Mouse (Mus musculus): ENCODE measurements around the gene Pigp.
A peak's percentile ranks its signal among the peaks of the same experiment; 100 is the strongest.
"Not testable (repeated sequence)": the region's sequence is repeated elsewhere in the genome, so short reads cannot be mapped to it uniquely, and the experiment has no call there.

Gene Pigp

DNA sequence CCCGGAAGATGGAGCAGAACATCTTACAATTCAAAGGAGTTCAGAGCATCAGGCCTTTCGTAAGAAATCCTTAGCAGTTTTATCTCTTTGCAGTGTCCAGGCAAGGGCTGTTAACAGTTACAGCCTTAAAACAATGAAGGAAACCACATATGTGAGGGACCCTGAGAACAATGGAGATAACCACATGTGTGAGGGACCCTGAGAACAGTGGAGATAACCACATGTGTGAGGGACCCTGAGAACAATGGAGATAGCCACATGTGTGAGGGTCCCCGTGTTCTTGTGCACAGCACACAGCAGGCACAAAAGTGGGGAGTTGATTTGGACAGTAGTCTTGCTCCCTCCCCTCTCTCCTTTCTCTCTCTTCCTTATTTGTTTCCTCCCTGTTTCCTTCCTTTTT is 13.6 kb downstream of the Pigp start:
- DNase-seq (ENCODE audit: low read depth) = no peak

DNA sequence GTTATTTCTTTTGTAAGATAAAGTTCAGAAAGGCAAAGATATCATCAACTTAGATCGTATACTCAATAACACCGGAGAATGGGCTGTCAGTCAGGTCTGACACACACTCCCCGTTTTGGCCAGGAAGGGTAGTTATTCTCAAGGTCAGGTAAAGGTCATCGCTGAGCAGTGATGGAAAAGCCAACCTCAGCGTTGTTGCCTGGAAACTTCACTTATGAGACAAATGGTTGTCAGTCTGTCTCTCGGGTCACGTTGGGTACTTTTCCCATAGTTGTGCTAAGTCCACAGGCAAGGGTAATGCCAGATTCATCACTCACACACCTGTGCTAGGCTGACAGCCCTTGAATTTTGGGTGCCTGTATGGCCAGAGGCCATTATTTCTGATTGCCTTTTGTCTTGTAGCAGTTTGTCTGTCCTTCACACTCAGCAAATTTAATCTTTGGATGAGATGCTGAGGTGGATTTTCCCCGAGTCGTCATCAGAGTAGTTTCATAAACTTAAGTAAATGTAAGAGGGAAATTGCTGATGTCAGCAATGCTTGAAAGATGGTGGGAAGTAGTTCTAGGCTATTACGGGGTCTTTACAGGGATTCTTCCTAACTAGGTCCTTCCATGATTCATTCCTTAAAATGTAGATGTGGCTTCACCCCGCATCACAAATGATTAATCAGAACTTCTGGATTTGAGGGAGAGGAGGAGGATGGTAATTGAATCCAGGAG is 14.7 kb downstream of the Pigp start:
- DNase-seq (ENCODE audit: low read depth) = no peak

DNA sequence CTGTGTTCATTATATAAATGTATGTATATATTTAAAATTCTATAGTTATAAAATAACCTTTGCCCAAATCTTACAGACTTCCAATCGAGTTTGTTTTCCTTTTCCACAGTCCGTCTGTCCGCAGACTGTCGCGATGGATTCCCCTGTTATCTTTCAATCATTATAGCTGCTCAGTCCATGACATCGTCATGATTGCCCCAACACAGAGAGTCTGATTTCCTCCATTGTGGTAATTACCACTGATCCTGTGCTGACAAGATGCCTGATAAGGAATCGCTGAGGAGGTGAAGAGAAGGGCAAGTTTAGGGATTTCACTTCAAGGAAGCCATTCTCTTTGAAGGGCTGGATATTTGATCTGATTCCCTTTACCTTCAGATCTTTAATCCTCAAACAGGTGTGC is 15.6 kb downstream of the Pigp start:
- peak; percentile 79 for DNase-seq (ENCODE audit: low read depth)

DNA sequence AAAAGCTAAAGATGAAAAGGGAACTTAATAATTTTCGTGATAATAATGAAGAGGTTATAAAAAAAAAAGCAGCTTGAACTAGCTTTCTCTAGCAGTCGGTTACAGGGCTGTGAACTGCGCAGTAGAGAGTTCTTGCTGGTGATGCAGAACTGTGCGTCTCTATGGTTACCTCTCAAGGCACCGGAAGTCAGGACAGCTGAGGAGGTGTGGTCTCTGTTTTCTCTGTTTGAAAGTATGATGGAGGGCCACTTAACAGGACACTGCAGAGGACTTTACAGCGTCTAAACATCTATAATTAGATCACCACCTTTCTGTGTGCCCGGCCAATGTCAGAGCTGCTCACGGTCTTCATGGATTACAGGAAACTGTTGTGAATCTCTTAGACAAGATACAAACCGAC is 17.2 kb downstream of the Pigp start:
- DNase-seq (ENCODE audit: low read depth) = no peak

DNA sequence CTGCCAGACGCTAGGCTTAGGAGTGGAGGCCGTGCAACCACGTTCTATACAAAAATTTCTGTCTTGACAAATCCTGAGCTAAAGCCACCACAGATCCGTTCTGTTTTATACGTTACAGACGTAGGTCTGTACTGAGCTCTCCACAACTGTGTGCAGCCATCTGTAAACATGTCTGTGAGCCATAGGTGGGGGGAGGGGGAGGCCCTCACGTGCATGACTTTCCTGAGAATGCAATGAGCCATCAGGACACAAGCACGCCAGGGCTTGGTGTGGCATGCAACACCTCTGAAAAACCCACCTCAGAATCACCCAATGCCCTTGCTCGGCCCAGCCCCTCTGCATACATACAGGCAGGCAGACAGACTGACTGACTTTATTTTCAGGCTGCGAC is 21.4 kb downstream of the Pigp start:
- no peak for DNase-seq (ENCODE audit: low read depth)

DNA sequence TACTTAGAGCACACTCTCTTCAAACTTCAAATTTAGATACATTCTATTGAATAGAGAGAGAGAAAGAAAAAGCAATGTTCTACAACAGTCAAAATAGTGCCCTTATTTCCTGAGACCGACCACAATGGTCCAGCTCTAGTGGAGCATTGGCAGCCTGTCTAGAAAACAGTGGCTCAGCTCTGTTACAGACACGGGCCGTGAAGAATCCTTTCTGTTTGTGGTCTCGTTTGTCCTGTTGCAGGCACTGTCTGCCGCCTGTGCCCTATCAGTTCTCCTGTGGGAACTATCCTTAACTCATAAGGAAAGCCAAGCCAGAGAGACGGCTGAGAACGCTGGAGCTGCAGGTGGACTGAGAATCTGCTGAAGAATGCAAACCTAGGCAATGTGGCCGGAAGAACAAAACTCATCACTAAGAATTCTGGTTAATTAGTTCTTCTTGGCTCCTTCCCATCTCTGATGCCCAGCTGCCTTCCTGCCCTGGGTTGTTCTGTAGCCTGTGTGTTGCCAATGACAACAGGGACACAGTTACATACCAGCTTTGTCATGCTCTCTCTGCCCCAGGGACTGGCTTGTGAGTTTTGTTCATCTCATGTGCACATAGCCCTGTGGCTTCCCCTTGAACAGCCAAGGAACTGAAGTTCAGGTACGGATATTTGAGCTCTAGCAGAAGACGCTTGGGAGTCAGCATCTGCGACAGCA is 21.9 kb downstream of the Pigp start:
- peak; percentile 32 for DNase-seq (ENCODE audit: low read depth)

DNA sequence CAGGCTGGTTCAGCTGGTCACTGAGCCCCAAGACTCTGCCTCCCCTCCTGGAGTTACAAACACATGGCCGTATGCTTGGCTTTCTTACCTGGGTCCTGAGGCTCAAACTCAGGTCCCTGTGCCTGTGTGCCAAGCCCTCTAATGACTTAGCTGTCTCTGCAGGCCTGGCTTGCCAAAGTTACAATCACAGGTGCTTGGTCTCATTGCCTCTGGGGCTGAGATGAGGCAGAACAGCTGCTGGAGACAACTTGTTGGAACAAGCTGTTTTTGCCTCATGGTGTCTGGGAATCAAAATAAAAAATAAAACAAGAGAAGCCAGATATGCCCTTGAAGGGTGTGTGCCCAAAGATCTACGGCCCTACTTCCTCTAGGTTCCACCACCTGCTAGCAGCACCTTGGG is 22.9 kb downstream of the Pigp start:
- no peak for DNase-seq (ENCODE audit: low read depth)

DNA sequence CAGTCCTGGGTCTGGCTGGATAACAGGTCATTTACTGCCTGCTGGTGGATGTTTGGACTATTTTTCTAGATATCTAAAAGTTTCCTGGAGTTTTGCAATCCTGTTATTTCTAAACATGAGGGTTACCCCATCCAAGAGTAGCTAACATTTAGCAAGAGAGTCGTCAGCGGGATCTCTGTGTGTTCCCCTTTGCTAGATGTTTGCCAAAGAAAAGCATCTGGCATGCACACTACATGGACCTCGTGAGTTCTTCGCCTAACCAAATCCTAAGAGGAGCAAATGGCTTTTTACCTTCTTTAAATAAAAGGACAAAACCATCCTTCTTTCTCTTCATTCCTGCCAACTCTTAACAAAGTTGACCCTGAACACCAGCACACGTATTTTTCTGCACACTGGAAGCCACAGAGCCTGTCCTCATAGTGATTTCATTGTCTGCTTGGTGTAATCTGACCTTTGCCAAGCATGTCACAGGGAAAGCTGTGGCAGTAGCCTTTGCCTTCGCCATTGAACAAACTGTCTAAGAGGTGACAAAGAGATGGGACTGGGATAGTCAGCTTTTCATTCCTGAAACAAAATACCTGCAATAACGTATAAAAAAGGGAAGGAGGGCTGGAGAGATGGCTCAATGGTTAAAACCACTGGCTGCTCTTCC is 24.4 kb downstream of the Pigp start:
- peak; percentile 32 for DNase-seq (ENCODE audit: low read depth)

DNA sequence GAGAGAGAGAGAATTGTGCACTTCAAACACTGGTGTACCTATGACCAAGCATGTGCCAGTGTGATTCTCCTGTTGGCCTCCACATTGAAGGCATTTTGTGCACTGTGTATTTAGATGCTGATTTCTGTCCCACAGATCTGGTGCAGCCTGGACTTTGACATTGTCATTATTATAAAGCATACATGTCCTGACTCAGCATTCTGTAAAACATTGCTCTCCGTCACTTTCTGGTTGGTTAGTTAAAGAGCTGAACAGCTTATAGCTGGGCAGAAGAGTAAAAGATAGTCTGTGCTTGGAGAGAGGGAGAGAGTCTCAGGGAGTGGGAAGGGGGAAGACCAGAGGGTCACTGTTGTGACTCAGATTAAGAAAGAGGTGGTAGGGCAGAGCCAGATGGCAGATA is 25.9 kb downstream of the Pigp start:
- no peak for DNase-seq (ENCODE audit: low read depth)

DNA sequence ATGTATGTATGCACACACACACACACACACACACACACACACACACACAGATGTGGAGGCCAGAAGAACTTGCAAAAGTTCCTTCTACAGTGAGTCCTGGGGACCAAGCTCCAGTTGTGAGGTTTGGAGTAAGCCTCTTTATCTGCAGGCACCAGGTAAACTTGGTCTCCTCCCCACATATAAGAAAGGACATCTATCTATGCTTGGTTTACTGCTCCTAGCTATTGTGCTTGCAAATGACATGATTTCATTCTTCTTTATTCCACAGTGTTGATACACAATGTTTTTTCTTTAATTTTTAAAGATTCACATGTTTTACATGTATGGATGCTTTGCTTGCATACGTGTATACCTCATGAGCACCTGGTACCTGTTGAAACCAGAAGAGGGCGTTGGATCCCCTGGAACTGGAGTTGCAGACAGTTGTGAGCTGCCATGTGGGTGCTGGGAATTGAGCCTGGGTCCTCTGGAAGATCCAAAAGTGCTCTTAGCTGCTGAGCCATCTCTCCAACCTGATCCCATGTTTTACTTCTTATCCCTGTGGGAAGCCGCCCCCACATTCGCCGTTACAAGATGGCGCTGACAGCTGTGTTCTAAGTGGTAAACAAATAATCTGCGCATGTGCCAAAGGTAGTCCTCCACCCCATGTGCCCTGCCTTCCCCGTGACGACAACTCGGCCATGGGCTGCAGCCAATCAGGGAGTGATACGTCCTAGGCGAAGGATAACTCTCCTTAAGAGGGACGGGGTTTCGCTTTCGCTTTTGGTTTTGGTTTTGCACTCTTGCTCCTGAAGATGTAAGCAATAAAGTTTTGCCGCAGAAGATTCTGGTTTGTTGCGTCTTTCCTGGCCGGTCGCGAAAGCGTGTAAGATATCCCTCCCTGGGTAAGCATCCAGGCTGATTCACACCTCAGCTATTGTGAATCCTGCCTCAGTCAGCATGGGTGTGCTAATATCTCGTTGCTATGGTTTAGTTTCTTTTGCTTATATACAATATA is 32.2 kb downstream of the Pigp start:
- not testable (repeated sequence) for DNase-seq (ENCODE audit: low read depth)

DNA sequence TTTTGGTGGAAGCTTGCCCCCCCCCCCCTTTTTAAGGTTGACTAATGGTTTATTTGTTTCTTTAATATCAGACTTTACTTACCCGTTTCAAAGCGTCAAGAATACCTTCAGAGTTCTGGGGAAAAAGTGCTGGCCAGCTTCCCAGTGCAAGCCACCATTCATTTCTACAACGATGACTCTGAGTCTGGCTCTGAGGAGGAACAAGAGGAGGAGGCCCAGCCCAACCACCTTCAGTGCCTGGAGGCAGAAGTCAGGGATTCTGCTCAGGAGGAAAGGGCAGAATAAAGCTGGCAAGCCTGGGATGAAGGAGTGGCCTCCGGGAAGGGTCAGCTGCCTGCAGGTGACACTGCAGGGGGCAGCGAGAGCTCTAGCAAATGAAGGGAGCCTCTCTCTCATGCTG is 36.0 kb downstream of the Pigp start:
- DNase-seq (ENCODE audit: low read depth) = no peak

DNA sequence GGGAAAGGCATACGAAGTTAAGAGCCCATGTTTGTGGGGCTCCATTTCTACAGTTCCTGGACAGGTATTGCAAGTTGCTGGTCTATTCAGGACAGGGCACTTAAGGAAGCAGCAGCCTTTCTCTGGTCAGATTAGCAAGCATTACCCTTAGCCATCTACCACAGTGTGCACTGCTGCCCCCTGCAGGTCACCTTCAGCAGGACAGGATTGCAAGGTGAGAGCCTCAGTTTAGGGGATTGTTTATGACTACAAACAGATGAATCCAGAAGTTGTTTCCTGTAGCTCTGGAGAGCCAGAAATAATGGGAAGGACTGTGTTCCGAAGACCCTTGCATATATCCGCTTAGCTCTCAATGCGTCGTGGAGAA is 39.8 kb downstream of the Pigp start:
- DNase-seq (ENCODE audit: low read depth) = peak; percentile 77

DNA sequence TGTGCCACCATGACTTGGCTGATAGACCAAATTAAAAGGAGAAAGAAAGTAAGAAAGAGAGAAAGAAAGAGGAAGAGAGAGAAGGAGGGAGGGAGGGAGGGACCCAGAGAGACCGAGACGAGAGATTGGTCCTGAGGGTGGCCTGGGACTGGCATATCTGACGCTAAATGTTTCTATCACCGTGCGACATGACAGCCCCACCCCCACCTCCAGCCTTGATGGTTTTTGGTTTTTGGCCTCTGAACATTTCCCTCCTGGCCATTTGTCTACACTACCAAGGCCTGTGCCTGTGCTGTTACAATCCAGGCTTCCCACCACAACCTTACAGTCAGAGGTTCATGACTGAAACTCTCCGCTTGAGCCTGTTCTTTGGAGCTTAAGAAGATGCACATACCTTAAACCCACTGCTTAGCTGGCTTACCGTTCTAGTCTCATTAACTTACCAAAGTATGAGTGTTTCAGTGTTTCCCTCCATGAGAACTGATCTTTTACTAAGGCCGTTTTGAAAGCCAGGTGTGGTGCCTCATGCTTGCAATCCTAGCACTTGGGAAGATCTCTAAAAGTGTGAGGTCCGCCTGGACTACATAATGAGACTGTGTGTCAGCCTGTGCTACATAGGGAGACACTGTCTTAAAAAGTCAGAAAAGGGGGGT is 40.3 kb downstream of the Pigp start:
- DNase-seq (ENCODE audit: low read depth) = no peak

DNA sequence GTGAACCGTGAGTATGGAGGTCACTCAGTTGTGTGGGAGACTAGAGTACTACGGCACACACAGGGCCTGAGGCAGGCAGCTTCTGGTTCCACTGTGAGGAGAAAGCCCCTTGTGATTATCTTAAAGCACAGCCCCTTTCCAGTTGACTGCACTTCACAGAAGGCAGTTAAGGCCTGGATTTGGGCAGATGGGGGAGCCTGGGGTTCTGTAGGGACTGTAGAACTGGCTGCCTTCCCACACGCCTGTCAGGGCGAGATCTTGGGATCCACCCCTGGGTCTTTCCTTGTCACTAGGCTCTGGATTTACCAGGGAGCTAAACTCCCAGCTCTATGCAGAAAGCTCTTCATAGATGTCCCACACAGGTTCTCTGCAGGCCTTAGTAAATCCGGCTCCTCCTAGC is 41.2 kb downstream of the Pigp start:
- no peak for DNase-seq (ENCODE audit: low read depth)

DNA sequence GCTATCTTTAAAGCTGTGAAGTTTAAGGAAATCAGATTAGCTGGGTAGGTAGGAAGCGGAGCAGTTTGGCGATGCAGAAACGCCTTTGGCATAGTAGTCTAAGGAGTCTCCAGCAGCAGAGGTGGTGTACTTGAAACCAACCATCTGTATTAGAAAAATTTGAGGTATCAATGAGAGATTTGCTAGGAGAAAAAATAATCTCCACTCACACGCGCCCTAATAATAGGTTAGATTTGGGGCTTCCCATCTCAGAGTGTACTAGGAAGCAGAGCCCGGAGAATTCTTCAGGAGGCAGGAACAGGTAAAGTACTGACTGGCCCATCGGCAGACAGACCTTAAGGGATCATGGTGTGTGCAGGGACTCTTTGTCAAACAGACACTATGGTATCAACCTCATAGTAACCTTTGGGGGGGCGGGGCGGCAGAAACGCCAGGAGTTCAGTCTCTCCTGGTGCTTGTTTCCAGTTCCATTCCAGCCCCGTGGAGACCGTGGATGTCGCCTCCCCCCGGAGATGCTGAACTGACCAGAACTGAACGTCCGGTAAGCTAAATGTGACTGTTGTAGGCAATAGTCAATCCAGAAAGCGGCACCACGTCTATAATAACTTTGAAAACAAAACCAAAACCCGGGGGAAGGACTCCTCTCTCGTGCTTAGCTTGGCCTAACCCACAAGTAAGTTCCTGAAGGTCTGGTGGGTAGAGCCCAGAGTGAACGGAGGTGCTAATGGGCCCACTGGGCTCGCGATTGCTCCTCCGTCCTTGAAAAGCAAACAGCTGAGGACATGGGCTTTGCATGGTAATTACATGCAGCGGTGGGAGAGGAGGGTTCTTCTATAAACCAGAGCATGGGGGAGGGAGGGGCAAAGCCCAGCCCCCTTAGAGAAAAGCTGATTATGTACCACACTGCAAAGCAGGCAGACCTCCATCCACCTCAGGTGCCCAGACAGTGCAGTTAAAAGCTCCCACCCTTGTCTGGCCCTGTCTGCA is 42.5 kb downstream of the Pigp start:
- DNase-seq (ENCODE audit: low read depth) = no peak

DNA sequence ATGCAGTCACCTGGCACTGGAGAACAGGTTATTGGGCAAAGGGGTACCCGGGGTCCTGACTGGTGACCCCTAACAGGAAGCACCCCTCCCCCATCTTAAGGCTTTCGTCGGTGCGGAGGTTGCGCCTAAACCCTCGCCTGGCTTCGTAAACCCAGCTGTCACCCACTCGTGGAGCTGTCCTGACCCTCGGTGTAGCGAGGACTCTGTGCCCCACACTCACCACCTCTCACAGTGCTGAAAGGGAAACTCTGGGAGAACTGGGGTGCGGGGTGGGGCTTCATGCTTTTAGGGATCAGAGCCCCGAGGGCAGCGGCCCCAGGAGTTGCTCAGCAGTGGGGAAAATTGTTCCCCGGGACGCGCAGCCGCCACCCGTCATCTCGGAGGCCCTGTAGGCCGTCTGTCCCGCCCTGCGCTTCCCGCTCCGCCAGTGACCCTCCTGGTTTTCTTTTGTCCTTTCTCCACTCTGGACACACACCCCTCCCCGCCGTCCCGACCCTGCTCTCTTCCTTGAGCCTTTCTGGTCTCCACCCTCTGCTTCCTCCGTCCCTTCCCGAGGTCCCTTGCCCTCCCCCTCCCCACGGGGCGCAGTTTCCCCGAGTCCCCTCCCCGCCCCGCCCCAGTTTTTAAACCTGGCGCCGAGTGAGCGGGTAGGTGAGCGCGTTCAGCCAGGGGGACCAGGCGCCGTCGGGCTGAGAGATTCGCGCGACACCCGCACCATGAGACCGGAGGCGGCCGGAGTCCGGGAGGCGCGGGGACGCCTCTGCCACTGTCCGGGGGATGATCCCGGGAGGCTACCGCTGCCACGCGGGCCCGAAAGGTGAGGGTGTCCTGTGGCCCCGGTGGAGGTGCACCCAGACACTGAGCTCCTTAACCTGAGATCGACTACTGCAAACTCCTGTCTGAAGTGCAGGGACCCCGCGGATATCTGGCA is 43.6 kb downstream of the Pigp start, which contains the start of gene Ripply3:
Gene Ripply3 (plus strand): TSS at position 640 of the 931 bp plus-strand sequence.
- DNase-seq (ENCODE audit: low read depth) = no peak

DNA sequence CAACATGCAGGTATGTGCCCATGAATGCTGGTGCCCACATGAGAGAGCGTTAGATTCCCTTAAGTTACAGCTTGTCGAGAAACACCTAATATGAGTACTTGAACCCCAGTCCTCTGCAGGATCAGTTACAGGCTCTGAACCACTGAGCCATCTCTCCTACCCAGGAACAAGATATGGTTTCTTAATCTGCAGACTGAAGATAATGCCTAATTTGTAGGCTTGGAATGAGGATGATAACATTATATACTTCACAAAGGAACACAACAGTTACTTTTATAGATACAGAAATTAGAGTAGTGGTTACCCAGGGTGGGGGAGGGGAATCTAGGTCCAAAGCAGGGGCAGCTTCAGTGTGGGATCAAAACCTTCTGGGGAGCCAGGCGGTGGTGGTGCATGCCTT is 45.6 kb downstream of the Pigp start:
- no peak for DNase-seq (ENCODE audit: low read depth)

DNA sequence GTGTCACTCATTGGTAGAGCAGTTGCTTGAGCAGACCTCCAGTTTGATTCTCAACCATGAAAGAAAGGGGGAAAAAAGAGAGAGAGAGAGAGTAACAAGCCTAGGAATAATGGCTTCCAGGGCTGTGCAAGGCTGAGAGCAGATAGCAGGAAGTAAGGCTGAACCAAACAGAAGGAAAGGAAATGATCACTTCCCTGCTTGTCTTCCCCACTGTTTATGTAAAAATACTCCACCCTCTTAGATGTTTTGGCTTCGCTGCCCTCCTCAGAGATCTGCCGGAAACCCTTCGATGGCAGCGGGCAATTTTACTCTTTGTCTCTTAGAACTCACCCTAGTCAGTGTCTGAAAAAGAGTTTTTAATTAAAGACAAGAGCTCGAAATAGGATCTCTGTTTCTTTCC is 48.0 kb downstream of the Pigp start:
- DNase-seq (ENCODE audit: low read depth) = no peak

DNA sequence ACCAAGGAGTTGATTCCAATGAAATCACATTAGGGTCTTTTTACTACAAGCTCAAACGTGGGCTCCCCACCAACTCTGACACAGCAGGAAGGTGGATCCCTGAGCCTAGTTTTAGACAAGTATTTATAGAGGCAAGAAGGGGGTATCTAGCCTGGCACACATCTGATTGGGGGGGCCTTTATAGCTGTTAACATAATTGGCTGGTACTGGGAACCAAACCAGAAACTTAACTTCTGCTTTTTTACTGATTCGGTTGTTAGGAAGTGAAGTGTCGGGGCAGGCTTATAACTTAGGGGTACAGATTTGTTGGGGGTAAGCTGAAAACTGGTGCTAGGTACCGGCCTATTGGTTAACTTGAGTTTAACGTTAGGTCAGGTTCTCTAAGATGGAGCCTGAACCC is 51.4 kb downstream of the Pigp start:
- DNase-seq (ENCODE audit: low read depth) = no peak
